Mouse (Mus musculus): ENCODE data around the gene Srrm4. TPM values are rescaled to one million over a fixed set of nuclear protein-coding genes. Genes with fewer than 3 reads are reported as not detected.

Gene Srrm4
- polyA plus RNA-seq (2016; fragmentation: Nextera tagmentation; extraction: Ambion mirVana) = 4.3 and 5.6 TPM in 2 replicates

DNA sequence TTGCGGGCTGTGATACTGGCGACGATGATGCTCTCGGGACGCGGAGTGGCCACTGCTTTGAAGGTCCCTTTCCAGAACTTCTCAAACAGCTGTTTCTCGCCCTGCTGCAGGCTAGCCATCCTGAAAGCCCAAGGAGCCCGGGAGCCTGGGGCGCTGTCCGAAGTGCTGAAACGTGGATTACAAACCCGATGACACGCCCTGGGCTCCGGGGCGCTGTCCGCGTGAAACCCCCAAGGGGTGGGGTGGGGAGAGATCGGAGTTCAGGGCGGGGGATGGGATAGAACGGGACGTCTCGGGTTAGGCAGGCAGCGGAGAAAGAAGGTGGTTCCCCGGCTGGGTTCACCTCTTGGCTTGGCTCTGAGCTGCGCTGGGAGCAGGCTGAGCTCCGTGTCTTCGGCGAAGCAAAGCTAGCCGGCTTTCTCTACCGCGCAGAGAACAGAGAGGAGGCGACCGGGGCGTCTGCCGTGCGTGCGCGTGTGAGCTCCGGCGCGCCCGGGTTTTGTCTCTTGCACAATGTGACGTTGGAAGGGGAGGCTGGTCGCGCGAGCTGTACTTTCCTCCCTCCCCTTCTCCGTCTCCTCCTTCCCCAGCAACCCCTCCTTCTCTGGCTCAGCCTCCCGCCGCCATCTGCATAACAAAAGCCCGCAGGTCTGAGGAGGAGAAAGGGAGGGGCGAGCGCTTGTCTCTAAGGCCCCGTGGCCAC lies at the start of gene Srrm4:
Gene Srrm4, minus strand, starts transcription at position 472 of the 703 bp plus-strand sequence.
- Histone ChIP-seq H3K4me3 (peak within 1 kb of the TSS; percentile 57), H3K36me3 (replicated peaks) (no peaks in the 10 kb centered on the region), H3K9me3 (no peaks in the 10 kb centered on the region), H3K27me3 (replicated peaks; ENCODE audit: low read depth, poor library complexity, severe bottlenecking) (peaks cover 57% of the 10 kb centered on the region), H3K4me1 (peaks cover 35% of the 10 kb centered on the region), H3K27ac (replicated peaks) (peak within 1 kb of the TSS; percentile 82)
- under 1% methylated on average over 53 of the region's 53 CpGs for WGBS
- DNase-seq (ENCODE audit: low spot score) = peak; percentile 91

DNA sequence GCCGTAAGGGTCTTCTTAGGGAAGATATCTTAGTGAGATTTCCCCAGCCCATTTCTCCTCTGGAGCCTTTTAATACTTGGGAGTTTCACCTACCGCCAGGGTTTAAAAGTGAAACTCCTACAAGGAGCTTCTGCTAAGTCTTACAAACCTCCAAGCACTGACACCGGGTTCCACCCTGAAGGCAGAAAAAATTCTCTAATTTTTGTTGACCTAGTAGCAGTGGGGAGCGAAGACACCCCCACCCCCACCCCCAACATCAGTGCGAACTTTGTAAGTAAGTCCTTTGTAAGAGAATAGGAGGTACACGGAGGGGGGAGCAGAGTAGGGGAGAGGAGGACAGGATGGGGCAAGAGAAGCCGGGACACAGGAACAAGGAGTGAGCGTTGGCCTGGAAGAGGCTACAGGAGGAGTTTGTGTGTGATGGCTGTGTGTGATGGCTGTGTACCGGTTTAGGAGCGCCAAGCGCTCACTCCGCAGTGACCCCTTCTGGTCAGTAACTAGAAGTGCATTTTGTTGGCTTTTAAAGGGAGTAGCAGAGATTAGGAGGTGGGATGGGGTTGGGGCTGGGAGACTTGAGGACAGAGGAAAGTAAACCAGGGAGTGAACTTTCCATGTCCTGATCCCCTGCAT lies 1.3 kb upstream of the Srrm4 start:
- Histone ChIP-seq H3K4me1 (peaks cover 29% of the 10 kb centered on the region), H3K27me3 (replicated peaks; ENCODE audit: low read depth, poor library complexity, severe bottlenecking) (peaks cover 57% of the 10 kb centered on the region), H3K36me3 (replicated peaks) (no peaks in the 10 kb centered on the region), H3K9me3 (no peaks in the 10 kb centered on the region), H3K4me3 (peak overlapping the region; percentile 57), H3K27ac (replicated peaks) (peak overlapping the region; percentile 82; the same call in 1 of the 2 replicates)
- under 1% methylated on average over 12 of the region's 12 CpGs for WGBS
- DNase-seq (ENCODE audit: low spot score) = peak; percentile 68

DNA sequence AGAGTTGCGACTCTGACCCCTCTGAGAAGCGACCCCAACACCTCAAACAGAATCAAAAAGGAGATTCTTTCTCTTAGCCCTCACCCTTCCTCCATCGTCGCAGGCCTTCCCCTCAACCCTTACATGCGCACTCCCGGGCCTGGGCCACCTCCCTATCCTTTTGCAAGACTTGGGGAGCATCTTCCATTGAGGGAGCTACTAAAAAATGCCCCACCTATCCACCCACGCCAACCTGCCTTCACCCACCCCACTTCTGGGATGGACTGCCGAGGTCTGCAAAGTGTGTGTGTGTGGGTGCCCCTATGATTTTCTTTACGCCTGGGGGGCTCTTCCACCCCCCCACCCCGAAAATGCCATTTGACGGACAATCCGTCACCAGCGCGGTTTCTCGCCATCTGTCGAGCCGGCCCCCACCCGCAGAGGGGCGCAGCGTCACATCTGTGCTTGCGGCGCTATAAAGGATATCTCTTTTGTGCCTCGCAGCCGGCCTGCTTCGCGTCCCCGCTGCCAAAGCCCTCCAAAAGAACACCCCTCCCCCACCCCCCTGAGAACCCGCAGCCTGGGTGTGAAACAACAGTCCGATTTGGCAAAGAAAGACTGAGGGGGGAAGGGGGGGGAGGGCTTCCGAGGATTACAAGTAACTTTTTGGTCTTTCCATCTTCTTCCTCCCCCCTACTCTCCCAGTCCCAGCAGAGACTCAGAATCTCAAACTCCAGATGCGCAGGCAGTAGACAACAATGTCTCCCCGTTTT lies 608 bp upstream of the Srrm4 start:
- peaks cover 32% of the 10 kb centered on the region for H3K4me1 ChIP-seq
- H3K36me3 ChIP-seq (replicated peaks) = no peaks in the 10 kb centered on the region
- peak overlapping the region; percentile 82 for H3K27ac ChIP-seq (replicated peaks)
- peak overlapping the region; percentile 57 for H3K4me3 ChIP-seq
- peak; percentile 57 for DNase-seq (ENCODE audit: low spot score)
- WGBS = 1% methylated on average over 32 of the region's 32 CpGs
- peaks cover 57% of the 10 kb centered on the region for H3K27me3 ChIP-seq (replicated peaks; ENCODE audit: low read depth, poor library complexity, severe bottlenecking)
- H3K9me3 ChIP-seq = no peaks in the 10 kb centered on the region

DNA sequence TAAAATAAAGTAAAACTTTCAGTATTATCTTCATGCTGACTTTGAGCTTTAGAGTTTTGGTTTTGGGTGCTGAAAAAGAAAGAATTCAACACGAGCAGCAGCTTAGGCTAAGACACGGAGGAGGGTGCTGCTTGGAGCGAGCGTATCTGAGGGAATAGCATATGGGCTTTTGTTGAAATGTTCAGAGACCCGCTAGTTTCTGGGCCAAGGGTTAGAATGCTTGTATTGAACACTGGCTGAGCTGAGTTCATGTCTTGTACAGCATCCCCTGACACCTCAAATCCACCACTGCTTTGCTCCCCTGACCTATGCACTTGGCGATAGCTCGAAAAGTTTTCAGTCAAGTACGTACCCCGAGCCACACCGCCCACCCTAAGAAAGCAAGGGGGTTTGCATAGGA lies 919 bp downstream of the Srrm4 start:
- H3K27me3 ChIP-seq (replicated peaks; ENCODE audit: low read depth, poor library complexity, severe bottlenecking) = peaks cover 57% of the 10 kb centered on the region
- 6% methylated on average over 10 of the region's 10 CpGs for WGBS
- H3K4me3 ChIP-seq = peak overlapping the region; percentile 57
- no peak for DNase-seq (ENCODE audit: low spot score)
- H3K27ac ChIP-seq (replicated peaks) = peak overlapping the region; percentile 73; the same call in 1 of the 2 replicates
- peaks cover 35% of the 10 kb centered on the region for H3K4me1 ChIP-seq
- H3K9me3 ChIP-seq = no peaks in the 10 kb centered on the region
- no peaks in the 10 kb centered on the region for H3K36me3 ChIP-seq (replicated peaks)

- Histone ChIP-seq H3K9me3 (no peaks in the 10 kb centered on the region), H3K36me3 (replicated peaks) (no peaks in the 10 kb centered on the region), H3K27ac (replicated peaks) (no peak overlapping the region; the same call in 1 of the 2 replicates), H3K4me1 (peaks cover 35% of the 10 kb centered on the region), H3K27me3 (replicated peaks; ENCODE audit: low read depth, poor library complexity, severe bottlenecking) (peaks cover 57% of the 10 kb centered on the region), H3K4me3 (peak overlapping the region; percentile 57)
- 71% methylated on average over 8 of the region's 8 CpGs for WGBS
- no peak for DNase-seq (ENCODE audit: low spot score)
Observed at GRCm38 (mm10) chr5:116589631-116590030, 2.0 kb downstream of the Srrm4 start.

DNA sequence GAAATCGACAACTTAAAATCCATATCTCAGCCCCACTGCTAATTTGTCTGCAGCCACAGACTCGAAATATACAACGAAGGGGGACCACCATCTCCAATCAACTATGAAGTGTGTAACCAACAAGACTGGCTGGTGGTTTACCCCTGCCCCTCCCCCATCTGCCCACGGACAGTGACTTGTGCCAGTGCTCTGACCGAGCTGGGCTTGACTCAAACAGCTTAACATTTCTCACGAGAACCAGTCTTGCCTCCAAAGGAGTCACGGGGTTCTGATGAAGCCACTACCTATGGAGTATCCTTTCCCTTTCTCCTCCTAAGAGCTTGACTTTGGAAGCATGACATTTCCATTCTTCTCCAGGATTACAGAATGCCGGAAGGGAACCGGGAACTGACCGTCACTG lies 2.8 kb downstream of the Srrm4 start:
- H3K36me3 ChIP-seq (replicated peaks) = no peaks in the 10 kb centered on the region
- DNase-seq (ENCODE audit: low spot score) = no peak
- peak overlapping the region; percentile 57 for H3K4me3 ChIP-seq
- peaks cover 49% of the 10 kb centered on the region for H3K27me3 ChIP-seq (replicated peaks; ENCODE audit: low read depth, poor library complexity, severe bottlenecking)
- 60% methylated on average over 10 of the region's 10 CpGs for WGBS
- no peak overlapping the region for H3K27ac ChIP-seq (replicated peaks)
- peaks cover 35% of the 10 kb centered on the region for H3K4me1 ChIP-seq
- H3K9me3 ChIP-seq = no peaks in the 10 kb centered on the region

- H3K27me3 ChIP-seq (replicated peaks; ENCODE audit: low read depth, poor library complexity, severe bottlenecking) = no peaks in the 10 kb centered on the region
- peaks cover 9% of the 10 kb centered on the region; the same call in 1 of the 2 replicates for H3K36me3 ChIP-seq (replicated peaks)
- no peak overlapping the region for H3K4me3 ChIP-seq
- DNase-seq (ENCODE audit: low spot score) = no peak
- 87% methylated on average over 8 of the region's 8 CpGs for WGBS
- H3K9me3 ChIP-seq = no peaks in the 10 kb centered on the region
- H3K4me1 ChIP-seq = peaks cover 6% of the 10 kb centered on the region; the same call in 1 of the 2 replicates
- H3K27ac ChIP-seq (replicated peaks) = no peak overlapping the region
Observed at GRCm38 (mm10) chr5:116579533-116579932, 12.1 kb downstream of the Srrm4 start.

DNA sequence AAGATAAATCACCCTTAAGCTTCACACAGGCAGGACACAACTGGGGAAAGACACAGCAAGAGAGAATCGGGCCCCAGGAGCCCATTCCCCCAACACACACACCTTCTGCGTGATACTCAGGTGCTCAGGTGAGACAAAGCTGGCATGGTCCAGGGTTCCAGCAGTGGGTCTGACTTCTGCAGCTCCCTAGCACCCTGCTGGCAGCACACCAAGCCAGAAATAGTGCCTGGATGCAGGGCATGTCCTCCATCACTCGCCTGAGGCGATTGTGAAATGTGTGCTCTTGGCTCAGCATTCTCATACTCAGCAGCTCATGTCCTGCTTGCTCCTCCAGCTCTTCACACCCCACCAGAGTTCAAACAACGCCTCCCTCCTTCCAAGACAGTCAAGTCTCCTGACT lies 14.5 kb downstream of the Srrm4 start:
- Histone ChIP-seq H3K27ac (replicated peaks) (no peak overlapping the region), H3K36me3 (replicated peaks) (peaks cover 9% of the 10 kb centered on the region; the same call in 1 of the 2 replicates), H3K27me3 (replicated peaks; ENCODE audit: low read depth, poor library complexity, severe bottlenecking) (no peaks in the 10 kb centered on the region), H3K4me3 (no peak overlapping the region), H3K9me3 (no peaks in the 10 kb centered on the region), H3K4me1 (peaks cover 21% of the 10 kb centered on the region)
- 88% methylated on average over 5 of the region's 5 CpGs for WGBS
- DNase-seq (ENCODE audit: low spot score) = no peak

DNA sequence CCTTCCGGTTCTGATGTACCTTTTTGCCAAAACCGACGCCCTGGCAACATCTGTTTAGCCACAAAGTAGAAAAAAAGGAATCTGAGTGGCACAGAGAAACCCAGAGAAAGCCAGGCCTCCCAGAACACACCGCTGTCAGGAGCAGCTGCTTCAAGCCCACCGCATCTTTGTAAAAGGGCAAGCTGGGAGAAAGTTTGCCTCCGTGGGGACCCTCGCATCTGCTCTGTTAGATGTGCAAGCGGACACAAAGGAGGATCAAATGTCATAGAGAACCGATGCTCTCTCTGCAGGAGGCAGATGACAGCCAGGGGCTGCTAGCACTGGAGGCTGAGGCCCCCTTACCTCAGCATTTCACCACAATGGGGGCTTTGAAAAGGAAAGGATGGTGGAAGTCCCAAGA lies 18.3 kb downstream of the Srrm4 start:
- Histone ChIP-seq H3K27me3 (replicated peaks; ENCODE audit: low read depth, poor library complexity, severe bottlenecking) (no peaks in the 10 kb centered on the region), H3K9me3 (no peaks in the 10 kb centered on the region), H3K27ac (replicated peaks) (peak overlapping the region; percentile 57; the same call in 1 of the 2 replicates), H3K4me1 (peaks cover 56% of the 10 kb centered on the region), H3K4me3 (no peak overlapping the region), H3K36me3 (replicated peaks) (peaks cover 6% of the 10 kb centered on the region; the same call in 1 of the 2 replicates)
- WGBS = 21% methylated on average over 9 of the region's 9 CpGs
- no peak for DNase-seq (ENCODE audit: low spot score)

DNA sequence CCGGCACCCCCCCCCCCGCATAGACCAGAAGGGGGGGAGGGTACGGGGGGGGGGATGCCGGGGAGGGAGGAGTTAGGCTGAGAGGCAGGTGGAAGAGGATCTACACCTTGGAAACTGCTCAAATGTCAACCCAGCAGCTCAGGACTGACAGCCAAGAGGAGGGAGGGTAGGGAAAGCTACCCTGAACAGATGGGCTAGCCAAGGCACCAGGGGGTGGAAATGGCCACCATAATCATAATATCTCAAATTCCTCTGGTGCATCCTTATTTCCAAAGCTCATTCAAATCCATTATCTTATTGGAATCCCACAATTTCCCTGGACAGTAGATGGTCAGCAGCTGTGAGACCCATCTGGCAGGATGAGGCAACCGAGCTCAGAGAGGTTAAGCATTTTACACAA lies 19.7 kb downstream of the Srrm4 start:
- no peaks in the 10 kb centered on the region for H3K27me3 ChIP-seq (replicated peaks; ENCODE audit: low read depth, poor library complexity, severe bottlenecking)
- H3K4me1 ChIP-seq = peaks cover 56% of the 10 kb centered on the region
- peak overlapping the region; percentile 82; the same call in 1 of the 2 replicates for H3K27ac ChIP-seq (replicated peaks)
- no peaks in the 10 kb centered on the region for H3K9me3 ChIP-seq
- H3K4me3 ChIP-seq = no peak overlapping the region; the same call in 1 of the 2 replicates
- DNase-seq (ENCODE audit: low spot score) = no peak
- WGBS = 37% methylated on average over 5 of the region's 5 CpGs
- H3K36me3 ChIP-seq (replicated peaks) = no peaks in the 10 kb centered on the region

DNA sequence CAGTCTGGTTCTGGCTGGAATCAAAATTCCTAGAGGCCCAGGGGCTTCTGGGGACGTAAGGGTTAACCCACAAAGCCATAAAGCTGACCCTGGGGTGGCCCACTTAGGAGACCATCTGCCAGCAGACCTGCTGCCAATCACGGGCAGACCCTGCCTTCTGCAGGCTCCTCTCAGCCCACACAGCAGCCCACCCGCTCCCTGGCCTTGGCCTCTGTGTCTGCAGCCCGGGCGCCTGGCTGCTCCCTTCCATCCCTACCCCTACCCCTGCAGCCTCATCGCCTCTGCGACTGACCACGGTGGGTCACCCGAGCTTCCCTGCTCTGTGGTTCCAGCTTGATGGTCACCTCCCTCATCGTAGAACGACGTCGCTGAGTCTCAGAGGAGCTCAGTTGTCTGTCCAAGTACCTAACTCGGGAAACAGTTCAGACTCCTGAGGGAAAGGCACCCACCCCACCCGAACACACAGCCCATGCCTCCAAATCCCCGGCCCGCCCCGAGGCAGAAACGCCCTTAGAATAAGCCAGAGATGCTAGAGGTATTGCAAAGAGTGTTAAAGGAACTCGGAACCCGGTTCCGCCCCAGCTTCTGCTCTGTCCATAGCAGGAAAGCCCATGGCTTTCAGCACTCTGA lies 20.3 kb downstream of the Srrm4 start:
- 14% methylated on average over 22 of the region's 22 CpGs for WGBS
- no peaks in the 10 kb centered on the region for H3K9me3 ChIP-seq

DNA sequence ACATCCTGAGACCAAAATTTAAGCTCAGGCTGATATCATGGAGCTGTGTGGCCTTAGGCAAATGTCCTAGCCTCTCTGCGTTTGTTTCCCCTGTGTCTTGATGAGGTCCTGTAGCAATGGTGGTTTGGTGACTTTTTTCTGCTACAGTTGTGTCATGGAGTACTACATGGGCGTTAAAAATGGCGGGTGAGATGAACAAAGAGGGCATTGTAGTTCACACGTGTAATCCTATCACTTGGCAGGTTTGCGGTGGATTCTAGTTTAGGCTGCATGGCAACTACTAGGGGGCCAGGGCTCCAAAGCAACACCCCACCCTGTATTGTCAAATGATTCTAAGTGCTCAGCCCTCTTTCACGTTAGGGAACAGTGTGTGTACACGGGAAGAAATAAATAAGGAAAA lies 21.1 kb downstream of the Srrm4 start:
- peaks cover 56% of the 10 kb centered on the region for H3K4me1 ChIP-seq
- 57% methylated on average over 7 of the region's 7 CpGs for WGBS
- H3K9me3 ChIP-seq = no peaks in the 10 kb centered on the region
- no peaks in the 10 kb centered on the region for H3K27me3 ChIP-seq (replicated peaks; ENCODE audit: low read depth, poor library complexity, severe bottlenecking)
- H3K4me3 ChIP-seq = no peak overlapping the region
- no peaks in the 10 kb centered on the region for H3K36me3 ChIP-seq (replicated peaks)
- DNase-seq (ENCODE audit: low spot score) = no peak
- H3K27ac ChIP-seq (replicated peaks) = peak overlapping the region; percentile 82

More for the DNA sequence above, 20.3 kb downstream of the Srrm4 start:
- Histone ChIP-seq H3K36me3 (replicated peaks) (no peaks in the 10 kb centered on the region), H3K27me3 (replicated peaks; ENCODE audit: low read depth, poor library complexity, severe bottlenecking) (no peaks in the 10 kb centered on the region), H3K4me3 (peak overlapping the region; percentile 39), H3K4me1 (peaks cover 56% of the 10 kb centered on the region), H3K27ac (replicated peaks) (peak overlapping the region; percentile 82)
- DNase-seq (ENCODE audit: low spot score) = peak; percentile 75

All from embryonic facial prominence, embryonic 10.5 days (tissue).